Mouse (Mus musculus): ENCODE results near the gene Ano10.
A peak's percentile ranks its signal among the peaks of the same experiment; 100 is the strongest.

GRCm38 (mm10) chr9:122156389-122157078 lies 137.7 kb downstream of the Ano10 start:
- TF ChIP-seq CTCF (IDR thresholded peaks at IDR 0.05; ENCODE audit: low read depth, low read length) (peak; percentile 75), POLR2A (IDR thresholded peaks at IDR 0.05; ENCODE audit: extremely low read depth, insufficient read depth, low read length) (no peak)
